Mouse (Mus musculus) CD4-positive, CD25-positive, alpha-beta regulatory T cell, adult 2 months (primary cell): Measurements from ENCODE around the gene Sbf2.

Experiments used
- DNase-seq: peaks from one replicate; pipeline ENCODE4 v3.0.0-alpha.2; 2012; ENCODE audit warnings: low read depth, low spot score

Sbf2 gene

DNA sequence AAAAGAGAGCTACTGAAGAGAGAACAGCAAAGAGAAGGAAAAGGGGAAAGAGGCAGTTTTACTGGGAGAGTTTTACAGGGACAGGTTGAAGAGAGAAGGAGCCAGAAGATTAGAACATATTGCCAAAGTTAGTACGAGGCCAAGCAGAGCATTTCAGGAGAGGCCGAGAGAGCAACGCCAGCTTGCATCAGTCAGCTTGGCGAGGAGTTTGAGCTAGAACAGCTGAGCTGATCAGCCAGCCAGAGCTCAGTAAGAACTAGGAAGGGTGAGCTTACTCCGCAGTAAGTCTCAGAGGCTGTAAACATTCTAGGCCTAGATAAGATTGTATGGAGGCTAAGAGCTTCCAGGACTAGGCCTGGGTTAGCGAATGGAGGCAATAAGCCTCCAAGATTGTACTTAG lies 222.1 kb downstream of the Sbf2 start:
- no peak for DNase-seq

DNA sequence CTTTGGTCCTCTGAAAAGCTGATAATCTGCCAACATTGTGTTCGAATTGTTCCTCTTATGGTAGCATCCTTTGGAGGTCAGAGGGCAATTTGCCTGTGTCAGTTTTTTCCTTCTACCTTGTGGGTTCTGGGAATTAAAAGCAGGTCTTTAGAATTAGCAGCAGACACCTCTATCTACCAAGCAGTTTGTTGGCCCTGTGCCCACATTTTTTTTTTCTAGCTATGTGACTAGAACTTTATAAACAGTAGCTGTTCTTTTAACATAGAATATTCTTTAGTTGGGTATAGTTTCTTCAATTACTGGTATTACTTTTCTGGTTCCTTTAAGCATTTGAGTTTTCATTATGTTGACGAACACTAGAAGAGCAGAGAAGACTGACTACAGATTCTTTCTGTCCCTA lies 223.1 kb downstream of the Sbf2 start:
- DNase-seq = no peak

DNA sequence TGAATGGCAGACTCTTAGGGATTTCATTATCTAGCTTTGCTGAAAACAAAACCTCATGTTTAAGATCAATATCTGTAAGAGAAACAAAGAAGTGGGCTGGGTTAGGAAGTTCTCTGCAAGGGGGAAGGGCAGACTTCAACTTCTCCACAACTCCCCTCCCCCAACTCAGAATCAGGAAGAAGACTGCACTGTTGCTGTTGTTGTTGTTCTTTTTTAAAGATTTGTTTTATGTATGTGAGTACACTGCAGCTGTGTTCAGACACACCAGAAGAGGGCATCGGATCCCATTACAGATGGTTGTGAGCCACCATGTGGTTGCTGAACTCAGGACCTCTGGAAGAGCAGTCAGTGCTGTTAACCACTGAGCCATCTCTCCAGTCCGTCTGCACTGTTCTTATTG lies 225.8 kb downstream of the Sbf2 start:
- DNase-seq = peak; percentile 16

DNA sequence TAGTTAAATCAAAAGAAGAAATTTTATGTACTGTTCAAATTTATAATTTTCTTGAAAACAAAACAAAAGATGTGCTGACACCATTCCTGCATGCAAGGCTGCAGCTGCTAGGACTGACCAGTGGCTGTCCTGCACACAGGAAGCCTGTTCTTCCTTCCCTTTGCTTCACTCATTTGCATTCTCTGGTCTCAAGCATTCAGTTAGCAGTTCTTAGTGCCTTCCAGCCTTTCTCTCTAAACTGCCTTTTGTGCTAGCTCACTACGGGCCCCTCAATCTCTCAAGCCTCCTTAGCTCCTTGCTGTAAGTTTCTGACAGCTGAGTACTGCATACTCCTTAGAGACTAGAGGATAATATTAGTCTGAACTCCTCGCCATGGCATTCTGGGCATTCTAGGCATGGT lies 227.2 kb downstream of the Sbf2 start:
- no peak for DNase-seq

DNA sequence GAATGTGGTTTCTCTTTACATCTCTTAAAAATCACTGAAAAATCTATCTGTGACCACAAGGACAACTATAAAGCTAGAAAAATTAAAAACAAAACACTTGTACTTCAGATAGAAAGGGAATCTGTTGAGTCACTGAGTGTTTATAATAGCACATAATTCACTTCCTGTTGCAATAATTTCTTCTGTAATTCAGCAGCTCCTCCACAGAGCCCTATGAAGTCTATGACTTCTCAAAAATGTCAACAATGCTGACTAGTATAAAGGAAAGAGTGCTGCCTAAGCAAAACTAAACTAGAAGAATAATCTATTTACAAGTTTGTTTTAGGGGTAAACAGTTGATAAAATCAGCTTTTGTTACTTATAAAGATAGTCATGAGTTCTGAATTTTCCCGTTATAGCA lies 229.2 kb downstream of the Sbf2 start:
- DNase-seq = no peak

DNA sequence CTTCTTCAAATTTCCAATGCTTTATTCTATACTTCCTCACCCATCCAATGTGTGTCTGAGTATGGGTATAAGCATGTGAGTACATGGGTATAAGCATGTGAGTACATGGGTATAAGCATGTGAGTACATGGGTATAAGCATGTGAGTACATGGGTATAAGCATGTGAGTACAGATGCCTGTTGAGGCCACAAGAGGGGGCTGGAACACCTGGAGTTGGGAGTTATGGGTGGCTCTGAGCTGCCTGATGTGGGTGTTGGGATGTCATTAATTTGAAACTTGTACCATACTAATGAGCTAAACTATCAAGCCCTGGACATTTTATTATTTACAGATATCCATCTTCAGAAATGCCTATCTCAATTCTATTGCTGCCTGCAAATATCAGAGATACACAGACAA lies 230.4 kb downstream of the Sbf2 start:
- DNase-seq = peak; percentile 7

DNA sequence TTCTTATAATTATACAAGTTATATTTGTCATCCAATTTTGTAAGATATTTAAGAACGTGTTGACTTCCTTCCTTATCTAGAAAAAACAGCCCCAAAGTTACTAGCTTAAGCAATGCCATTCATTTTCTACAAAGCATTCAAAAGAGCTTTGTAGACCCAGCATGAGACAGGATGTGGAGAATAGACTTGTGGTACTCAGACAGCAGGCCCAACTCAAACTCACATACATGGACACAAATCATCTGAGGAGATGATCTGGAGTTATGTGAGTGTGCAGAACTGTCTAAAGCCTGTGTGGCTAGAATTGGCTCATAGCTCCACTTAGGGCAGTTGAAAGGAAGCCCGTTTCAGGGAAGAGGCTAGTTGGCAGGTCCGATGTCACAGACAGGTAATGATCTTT lies 233.1 kb downstream of the Sbf2 start:
- peak; percentile 7 for DNase-seq

DNA sequence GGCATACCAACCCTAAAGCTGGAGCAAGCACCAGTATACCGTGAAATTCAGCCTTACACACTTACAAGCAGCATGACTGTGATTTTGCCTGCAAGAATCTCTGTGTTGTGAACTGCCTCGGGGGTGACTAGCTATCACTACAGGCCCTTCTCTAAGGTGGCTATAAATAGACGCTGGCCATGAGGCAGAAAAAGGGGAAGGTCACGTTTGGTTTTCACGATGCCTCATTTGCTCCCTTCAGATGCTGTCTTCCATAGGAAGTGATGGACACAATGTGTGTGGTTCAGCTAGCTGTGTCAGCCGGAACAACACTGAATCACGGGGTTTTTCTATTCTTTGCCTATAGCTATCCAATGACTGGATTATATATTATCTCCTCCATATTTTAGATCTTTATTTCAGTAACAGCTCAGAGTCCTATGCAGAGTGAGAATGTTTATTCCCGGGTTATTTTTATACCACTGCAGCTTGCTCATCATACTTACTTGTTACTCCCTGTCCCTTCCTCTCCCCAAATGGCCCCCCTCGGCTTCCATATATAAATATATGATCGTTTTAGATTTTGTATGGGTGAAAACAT lies 235.3 kb downstream of the Sbf2 start:
- DNase-seq = no peak

DNA sequence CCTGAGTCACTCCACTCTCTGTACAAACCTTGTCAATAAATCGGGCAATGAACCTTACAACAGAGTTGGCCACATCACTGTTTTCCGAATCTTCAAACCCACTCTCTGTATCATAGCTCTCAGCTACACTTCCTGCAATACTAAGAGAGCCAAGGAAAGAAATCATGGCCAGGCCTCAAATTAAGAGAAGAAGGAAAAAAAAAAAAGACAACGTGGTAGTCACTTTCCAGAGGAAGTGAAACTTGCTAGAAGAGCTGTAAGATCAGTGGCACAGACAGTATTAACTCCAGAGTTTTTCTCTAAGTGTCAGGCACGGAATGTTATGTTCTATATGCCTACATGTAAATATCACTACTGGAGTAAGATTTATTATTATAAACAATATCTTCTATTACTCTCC lies 242.2 kb downstream of the Sbf2 start:
- no peak for DNase-seq

DNA sequence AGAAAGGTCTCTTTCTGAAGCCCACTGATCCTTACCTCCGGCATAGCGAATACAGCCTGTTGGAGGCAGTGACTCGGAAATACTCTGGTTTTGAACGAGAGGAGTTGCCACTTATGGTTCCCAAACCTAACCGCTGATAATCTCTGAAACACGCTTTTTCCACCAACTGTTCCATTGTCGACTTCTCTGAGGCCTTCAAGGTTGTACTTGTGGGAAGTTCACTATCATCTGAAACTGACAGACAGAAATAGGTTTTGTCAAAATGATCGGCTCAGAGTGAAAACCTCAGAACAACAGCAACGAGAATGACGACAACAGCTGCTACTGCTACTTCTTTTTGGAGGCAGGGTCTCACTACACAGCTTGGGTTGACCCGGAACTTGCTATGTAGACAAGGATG lies 252.7 kb downstream of the Sbf2 start:
- no peak for DNase-seq

DNA sequence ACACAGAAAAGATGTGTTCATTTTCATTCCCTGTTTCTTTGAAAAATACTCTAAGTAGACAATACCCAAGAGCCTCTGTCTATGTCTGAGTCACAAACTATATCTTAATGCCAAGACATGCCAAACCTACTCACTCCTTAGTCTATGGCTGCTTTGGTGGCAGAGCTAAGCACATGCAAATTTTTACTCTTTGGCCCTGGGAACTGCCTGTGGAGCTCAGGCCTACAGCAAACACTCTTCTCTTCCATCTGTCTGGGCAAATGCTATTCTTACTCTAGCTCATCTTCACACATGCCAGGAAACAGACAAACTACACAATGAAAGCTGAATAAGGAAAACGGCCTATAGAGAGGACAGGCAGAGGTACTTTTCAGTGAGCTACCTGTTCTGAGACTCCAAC lies 253.2 kb downstream of the Sbf2 start:
- DNase-seq = no peak

DNA sequence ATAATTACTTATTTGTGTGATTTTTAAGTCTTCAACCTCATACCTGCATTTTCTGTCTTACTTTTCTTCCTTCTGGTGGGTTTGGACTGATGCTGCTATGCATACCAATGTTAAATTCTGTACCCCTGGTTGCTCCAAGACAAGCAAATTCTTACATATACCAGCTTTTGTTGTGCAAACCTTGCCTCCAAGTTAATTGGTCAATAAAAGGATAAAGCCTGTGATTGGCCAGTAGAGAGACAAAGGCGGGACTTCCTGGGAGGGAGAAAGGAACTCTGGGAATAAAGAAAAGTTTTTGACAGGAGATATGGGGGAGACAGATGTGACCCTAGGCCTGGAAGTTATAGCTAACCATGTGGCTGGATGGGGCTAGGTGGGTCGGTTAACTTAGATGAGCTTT lies 255.3 kb downstream of the Sbf2 start:
- no peak for DNase-seq

DNA sequence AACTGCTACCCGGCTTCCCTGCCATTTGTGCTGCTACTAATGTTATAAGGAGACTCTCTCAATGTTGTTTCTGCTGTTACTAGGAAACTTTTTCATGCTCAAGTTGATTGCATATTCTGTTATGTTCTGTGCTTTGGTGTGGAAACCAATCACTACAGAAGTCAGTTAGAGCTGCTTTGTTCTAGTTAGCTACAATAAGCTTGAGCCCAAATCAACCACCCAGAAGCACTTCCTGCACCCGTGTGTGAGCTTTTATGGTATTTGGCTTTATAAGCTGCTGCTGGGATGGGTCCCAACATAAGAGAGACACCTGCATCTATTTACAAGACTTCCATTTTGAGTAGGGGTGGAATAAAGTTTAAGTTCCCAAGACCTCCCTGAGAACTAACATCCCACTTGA lies 260.8 kb downstream of the Sbf2 start:
- DNase-seq = peak; percentile 6

DNA sequence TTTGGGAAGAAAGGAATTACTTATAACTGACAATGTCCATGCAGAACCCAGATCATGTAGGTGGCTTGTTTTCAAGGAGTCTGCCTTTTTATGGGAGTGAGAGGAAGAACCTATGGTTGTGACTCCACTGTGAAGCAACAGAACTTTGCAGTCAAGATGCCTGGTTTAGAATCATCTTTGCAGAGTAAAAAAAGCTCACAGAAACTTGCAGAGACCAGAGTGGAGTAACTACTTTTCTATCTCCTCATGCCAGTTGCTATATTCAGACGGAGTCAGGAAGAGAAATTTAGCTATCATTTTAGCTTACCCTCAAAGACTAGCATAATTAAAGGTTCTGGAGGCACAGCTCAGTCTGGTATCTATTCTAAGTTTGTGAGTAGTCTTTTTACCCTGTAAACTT lies 267.5 kb downstream of the Sbf2 start:
- DNase-seq = no peak

DNA sequence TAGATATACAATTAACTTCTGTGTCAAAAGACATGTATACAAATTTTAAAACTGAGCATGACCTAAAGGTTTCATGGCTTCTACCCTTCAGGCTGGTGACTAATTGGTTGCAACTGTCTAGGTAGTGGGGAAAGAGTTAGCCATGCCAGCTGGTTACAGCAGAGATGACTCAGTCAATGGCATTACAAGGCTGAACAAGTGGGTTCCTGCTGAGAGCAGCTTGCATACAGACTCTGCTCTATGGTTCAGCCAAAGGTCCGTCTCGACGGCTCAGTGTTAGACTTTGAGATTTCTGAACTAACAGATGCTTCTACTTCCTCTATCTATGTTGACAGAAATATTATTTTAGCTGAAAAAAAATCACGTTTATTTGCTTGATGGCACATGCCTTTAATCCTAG lies 277.1 kb downstream of the Sbf2 start:
- no peak for DNase-seq

DNA sequence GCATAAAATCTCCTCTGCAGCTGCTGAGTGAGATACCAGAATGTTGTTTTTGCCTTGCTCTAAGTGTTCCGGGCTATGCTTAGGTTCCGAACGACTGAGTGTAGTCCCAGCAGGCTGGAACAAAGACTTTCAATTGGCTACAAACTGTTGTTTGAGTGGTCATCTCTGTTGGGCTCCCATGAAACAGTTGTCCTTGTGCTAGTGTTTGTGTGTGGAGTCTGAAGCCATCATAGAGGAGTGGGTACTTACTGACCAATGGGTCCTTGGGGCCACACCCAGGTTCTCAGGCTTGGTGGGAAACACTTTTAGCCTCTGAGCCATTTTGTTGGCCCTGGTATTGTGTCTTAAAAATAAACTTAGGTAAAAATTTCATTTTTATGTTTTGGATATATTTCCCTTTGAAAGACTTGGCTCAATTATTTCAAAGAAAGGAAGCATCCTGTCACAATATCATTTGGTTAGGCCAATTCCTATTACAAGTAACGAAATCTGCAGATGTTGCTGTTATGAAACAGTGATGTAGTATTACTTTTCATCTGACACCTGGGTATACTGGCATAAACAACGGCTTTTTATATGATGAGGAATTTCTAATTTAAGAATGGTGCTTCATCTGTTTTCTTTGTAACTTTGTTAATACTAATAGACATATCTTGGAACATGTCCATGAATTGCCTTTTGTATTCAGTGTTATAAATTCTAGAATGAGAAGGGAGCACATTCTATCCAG lies 289.2 kb downstream of the Sbf2 start:
- no peak for DNase-seq

DNA sequence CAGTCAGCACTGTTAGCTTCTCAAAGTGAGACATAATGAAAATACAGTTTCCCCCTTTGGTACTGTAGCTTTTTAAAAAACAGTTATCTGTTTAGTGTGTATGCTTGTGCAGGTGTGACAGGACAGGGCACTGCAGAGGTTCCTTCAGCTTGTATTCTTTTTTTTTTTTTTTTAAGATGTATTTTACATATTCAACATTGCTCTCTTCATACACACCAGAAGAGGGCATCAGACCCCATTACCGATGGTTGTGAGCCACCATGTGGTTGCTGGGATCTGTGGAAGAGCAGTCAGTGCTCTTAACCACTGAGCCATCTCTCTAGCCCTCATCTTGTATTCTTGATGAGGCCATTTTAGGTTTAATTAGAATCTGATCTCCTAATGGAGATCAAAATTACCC lies 289.9 kb downstream of the Sbf2 start:
- DNase-seq = no peak

DNA sequence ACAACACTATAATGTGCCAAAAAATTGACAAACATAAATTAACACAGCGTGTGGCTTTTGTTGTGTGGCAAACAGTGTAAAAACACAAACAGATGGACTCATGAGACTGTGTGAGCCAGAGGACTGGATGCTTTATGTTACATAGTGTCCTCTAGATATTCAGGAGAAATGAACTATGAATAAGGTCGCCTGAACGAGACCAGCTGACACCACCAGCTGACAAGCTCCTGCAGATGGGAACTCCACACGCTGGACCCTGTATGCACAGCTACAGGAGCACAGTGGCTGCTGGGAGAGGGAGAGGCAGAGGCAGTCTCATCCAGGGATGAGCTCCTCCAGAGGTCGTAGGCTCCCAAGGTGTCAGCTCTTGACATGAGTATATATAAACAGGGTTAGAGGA lies 293.6 kb downstream of the Sbf2 start:
- no peak for DNase-seq

DNA sequence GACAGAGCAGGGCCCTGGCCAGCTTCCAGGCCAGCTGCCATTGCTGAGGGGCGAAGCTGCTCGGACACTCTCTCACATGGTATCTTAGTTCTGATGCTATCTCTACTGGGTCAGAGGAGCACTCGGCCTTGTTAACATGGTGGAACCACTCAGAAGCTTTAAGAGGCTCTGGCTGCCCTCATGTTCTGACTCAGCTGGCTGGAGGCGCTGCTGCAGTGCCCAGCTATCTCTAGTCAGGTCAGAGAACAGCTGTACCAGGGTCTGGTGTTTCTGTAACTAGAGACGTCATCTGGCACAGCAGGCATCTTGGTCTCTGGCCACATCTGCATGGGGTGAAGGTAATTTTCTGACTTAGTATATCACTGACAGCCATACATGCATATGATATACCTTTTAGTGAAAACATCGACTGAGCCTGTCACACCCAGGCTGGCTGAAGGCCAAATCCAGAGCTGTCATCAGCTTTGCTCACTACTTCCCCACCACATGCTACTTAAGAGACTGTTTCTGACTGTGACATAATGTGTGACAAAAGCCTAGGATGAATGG lies 295.7 kb downstream of the Sbf2 start:
- DNase-seq = no peak

DNA sequence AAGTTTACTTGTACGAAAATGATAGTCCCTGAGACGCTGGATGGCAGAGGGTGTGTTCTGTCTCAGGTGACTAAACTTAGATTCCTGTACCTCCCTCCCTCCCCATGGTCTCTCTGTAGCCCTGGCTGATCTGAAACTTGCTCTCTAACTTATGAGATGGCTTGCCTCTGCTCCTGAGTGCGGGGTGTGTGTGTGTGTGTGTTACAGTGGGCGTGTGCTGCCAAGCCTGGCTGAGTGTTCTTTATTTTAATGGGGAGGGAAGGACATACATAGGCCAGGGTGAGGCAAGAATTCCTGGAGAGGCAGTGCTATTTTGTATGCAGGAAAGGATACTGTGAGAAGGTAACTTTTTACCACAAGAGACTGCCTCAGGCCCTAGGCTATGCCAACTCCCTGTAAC lies 297.3 kb downstream of the Sbf2 start:
- no peak for DNase-seq

DNA sequence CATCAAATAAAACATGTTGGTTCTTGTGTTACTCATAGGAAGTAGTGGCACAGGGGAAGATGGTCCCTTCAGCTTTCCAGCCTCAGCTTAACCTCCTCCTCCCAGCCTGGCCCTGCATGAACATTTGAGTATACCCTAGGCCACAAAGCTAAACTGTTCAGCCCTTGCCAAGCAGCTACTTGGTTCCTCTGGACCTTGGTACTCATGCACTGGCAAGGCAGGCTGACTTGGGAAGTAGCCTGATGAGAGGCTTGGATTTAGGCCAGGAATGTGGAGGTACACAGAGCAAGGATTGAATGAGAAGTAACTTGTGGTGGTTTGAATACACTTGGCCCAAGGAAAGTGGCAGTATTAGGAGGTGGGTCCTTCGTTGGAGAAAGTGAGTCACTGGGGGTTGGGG lies 299.4 kb downstream of the Sbf2 start:
- DNase-seq = no peak

DNA sequence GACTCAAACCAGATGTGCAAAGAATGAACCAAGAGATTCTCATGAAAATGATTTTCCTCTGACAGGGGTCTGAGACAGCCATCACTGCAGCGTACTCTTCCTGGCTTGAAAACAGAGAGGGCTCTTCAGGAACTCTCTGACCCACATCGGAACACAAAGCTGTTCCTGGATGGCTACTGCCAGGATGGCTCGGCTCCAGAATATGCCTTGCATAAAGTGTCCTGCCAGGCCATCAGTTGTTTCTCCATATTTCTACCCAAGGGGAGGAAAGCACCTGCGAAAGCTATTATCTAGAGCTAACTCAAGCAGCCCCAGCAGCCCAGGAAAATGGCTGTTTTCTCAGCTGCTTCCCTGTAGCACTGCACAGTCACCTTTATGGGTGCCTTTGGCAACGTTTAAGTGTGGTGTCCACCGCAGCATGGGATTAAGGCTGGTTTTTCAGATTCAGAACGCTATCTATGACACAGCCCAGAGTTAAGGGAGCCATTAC lies 300.3 kb downstream of the Sbf2 start:
- DNase-seq = no peak

DNA sequence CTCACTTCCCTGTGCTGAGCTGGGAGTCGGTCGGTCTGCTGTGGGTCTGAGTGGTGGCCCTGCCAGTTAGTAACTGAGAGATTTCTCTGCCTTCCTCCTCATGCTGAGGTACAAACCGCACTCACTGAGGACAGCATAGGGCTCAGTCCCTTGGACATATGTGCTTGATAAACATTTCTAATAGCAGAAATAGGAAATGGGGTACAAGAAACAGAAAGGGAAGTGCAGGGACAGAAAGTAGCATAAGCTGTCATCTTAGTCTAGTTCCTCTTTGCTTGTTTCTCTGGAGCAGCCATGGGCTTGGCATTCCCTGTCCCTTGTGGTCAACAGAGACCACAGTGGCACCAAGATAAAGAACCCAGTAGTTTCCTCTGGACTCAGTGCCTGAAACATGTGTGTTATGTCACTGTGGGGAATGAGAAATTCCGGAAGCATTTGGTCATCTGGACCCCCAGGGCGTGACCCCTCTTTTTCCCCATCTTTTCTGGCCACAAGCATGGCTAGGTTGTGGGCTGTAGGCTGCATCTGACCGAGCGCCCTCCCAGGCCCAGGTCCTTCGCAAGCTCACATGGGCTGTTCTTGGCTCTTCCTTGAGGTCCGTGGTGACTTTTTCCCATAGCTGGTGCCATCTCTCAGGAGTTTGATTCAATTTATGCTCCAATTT lies 301.2 kb downstream of the Sbf2 start:
- DNase-seq = no peak
